Mouse (Mus musculus) embryonic stem cell, embryonic (primary cell): ENCODE results near the gene C2cd4b.

Source experiments
- CTCF ChIA-PET, 4 experiments: fragments of 300-600 bp in 2 of 4; fragments of 350-600 bp in 2 of 4; sonication (Branson Sonifier 250); formaldehyde crosslinking; loops; one replicate each; lab custom pipeline; 2022; ENCODE audit warnings: inconsistent platforms in 2 of 4; lab: Charles Lee
- POLR2A ChIA-PET, 4 experiments: fragments of 300-600 bp in 2 of 4; fragments of 350-600 bp in 2 of 4; sonication (Branson Sonifier 250); formaldehyde crosslinking; loops; one replicate each; lab custom pipeline; 2022; ENCODE audit warnings: antibody characterized with exemption in 4 of 4, inconsistent platforms in 1 of 4; lab: Charles Lee

C2cd4b gene

GRCm38 (mm10) chr9:67759163-67759955 lies at the start of gene C2cd4b:
C2cd4b (plus strand) TSS chr9:67759437.
- ChIA-PET POLR2A (interaction anchor here (0.6 to 3.8 kb wide), 89 partner anchors 9 to 1247 kb away, joined by 3 to 47 read pairs (median 4); partner anchors contain the start of genes C2cd4a (in 3 of the 4), Aph1b (in 1 of the 4), Rps27l (in 1 of the 4) and Vps13c (in 1 of the 4)), CTCF (interaction anchor here (0.5 to 2.7 kb wide), 45 partner anchors 9 to 1708 kb away, joined by 3 to 19 read pairs (median 4); partner anchors contain the start of gene C2cd4a (in 2 of the 4))

GRCm38 (mm10) chr9:67711051-67711877 lies 48.0 kb upstream of the C2cd4b start:
- ChIA-PET POLR2A (interaction anchor here (0.5 to 2.1 kb wide), 11 partner anchors 13 to 1522 kb away, joined by 3 to 9 read pairs (median 4); partner anchors contain the start of gene C2cd4b (in 2 of the 4)), CTCF (interaction anchor here (0.5 to 1.9 kb wide), 41 partner anchors 11 to 1300 kb away, joined by 3 to 11 read pairs (median 4); partner anchors contain the start of gene C2cd4b (in 3 of the 4))

GRCm38 (mm10) chr9:67712146-67712545 lies 47.1 kb upstream of the C2cd4b start:
- POLR2A ChIA-PET: interaction anchor here in 2 of 4 experiments (0.9 to 2.1 kb wide), 5 partner anchors 12 to 47 kb away, joined by 3 to 9 read pairs (median 4); partner anchors contain the start of gene C2cd4b (in 2 of the 2)
- CTCF ChIA-PET: interaction anchor here (0.6 to 1.9 kb wide), 38 partner anchors 10 to 1299 kb away, joined by 3 to 11 read pairs (median 4); partner anchors contain the start of gene C2cd4b (in 3 of the 4)

- CTCF ChIA-PET: interaction anchor here in 2 of 4 experiments (0.5 to 0.6 kb wide), 2 partner anchors 37 to 1297 kb away, joined by 3 read pairs; no protein-coding TSS in a partner anchor
Measured at GRCm38 (mm10) chr9:67717081-67717480, 42.2 kb upstream of the C2cd4b start.

GRCm38 (mm10) chr9:67718596-67718995 lies 40.6 kb upstream of the C2cd4b start:
- POLR2A ChIA-PET: no interaction called here
- CTCF ChIA-PET: no interaction called here

More at GRCm38 (mm10) chr9:67717081-67717480, 42.2 kb upstream of the C2cd4b start:
- POLR2A ChIA-PET: interaction anchor here in 2 of 4 experiments (0.6 to 1.3 kb wide), 2 partner anchors 8 to 11 kb away, joined by 3 read pairs; no protein-coding TSS in a partner anchor

- POLR2A ChIA-PET: no interaction called here
- CTCF ChIA-PET: no interaction called here
Measured at GRCm38 (mm10) chr9:67720150-67720549, 39.1 kb upstream of the C2cd4b start.

GRCm38 (mm10) chr9:67722378-67722777 lies 36.9 kb upstream of the C2cd4b start:
- CTCF ChIA-PET: interaction anchor here in 1 of 4 experiments (1.4 kb wide), 1 partner anchor 11 kb away, joined by 6 read pairs; no protein-coding TSS in a partner anchor
- POLR2A ChIA-PET: no interaction called here

- ChIA-PET POLR2A (interaction anchor here in 3 of 4 experiments (0.6 to 2.5 kb wide), 4 partner anchors 9 to 34 kb away, joined by 3 to 8 read pairs (median 6); partner anchors contain the start of gene C2cd4b (in 1 of the 3)), CTCF (interaction anchor here in 3 of 4 experiments (0.6 to 1.6 kb wide), 3 partner anchors 8 to 14 kb away, joined by 3 to 4 read pairs (median 3); no protein-coding TSS in a partner anchor)
Measured at GRCm38 (mm10) chr9:67725196-67725595, 34.0 kb upstream of the C2cd4b start.

- ChIA-PET POLR2A (interaction anchor here in 2 of 4 experiments (0.6 to 4.4 kb wide), 4 partner anchors 20 to 1566 kb away, joined by 3 to 26 read pairs (median 5); partner anchors contain the start of gene C2cd4b (in 2 of the 2)), CTCF (interaction anchor here in 3 of 4 experiments (0.6 to 2.8 kb wide), 9 partner anchors 9 to 670 kb away, joined by 3 to 14 read pairs (median 4); partner anchors contain the start of gene C2cd4b (in 1 of the 3))
Measured at GRCm38 (mm10) chr9:67733716-67734115, 25.5 kb upstream of the C2cd4b start.

GRCm38 (mm10) chr9:67735426-67735825 lies 23.8 kb upstream of the C2cd4b start:
- POLR2A ChIA-PET: interaction anchor here in 2 of 4 experiments (0.6 to 4.4 kb wide), 3 partner anchors 24 to 26 kb away, joined by 3 to 26 read pairs (median 5); partner anchors contain the start of gene C2cd4b (in 1 of the 2)

GRCm38 (mm10) chr9:67741256-67741655 lies 18.0 kb upstream of the C2cd4b start:
- CTCF ChIA-PET: interaction anchor here in 3 of 4 experiments (0.6 to 1.3 kb wide), 3 partner anchors 18 to 698 kb away, joined by 3 read pairs; partner anchors contain the start of gene C2cd4b (in 1 of the 3)
- POLR2A ChIA-PET: interaction anchor here in 2 of 4 experiments (0.8 to 1.8 kb wide), 3 partner anchors 13 to 18 kb away, joined by 3 to 8 read pairs (median 3); partner anchors contain the start of gene C2cd4b (in 2 of the 2)

More at GRCm38 (mm10) chr9:67735426-67735825, 23.8 kb upstream of the C2cd4b start:
- CTCF ChIA-PET: interaction anchor here in 3 of 4 experiments (0.6 to 2.8 kb wide), 9 partner anchors 8 to 102 kb away, joined by 3 to 14 read pairs (median 5); no protein-coding TSS in a partner anchor

GRCm38 (mm10) chr9:67753411-67754182 lies 5.6 kb upstream of the C2cd4b start:
- ChIA-PET POLR2A (interaction anchor here in 3 of 4 experiments (0.6 to 1.3 kb wide), 11 partner anchors 12 to 545 kb away, joined by 3 to 5 read pairs (median 3); no protein-coding TSS in a partner anchor), CTCF (interaction anchor here in 2 of 4 experiments (0.6 to 1.0 kb wide), 2 partner anchors 42 to 62 kb away, joined by 3 read pairs; no protein-coding TSS in a partner anchor)

- CTCF ChIA-PET: no interaction called here
- POLR2A ChIA-PET: interaction anchor here in 1 of 4 experiments (0.6 kb wide), 1 partner anchor 15 kb away, joined by 3 read pairs; no protein-coding TSS in a partner anchor
Measured at GRCm38 (mm10) chr9:67754713-67755112, 4.5 kb upstream of the C2cd4b start.

- POLR2A ChIA-PET: interaction anchor here (0.6 to 3.8 kb wide), 81 partner anchors 8 to 1246 kb away, joined by 3 to 47 read pairs (median 5); partner anchors contain the start of genes C2cd4a (in 3 of the 4), Aph1b (in 1 of the 4), Rps27l (in 1 of the 4) and Vps13c (in 1 of the 4)
Measured at GRCm38 (mm10) chr9:67758686-67759085, 551 bp upstream of the C2cd4b start.

GRCm38 (mm10) chr9:67759956-67760764 lies 923 bp downstream of the C2cd4b start:
- POLR2A ChIA-PET: interaction anchor here (0.5 to 3.8 kb wide), 43 partner anchors 8 to 1138 kb away, joined by 3 to 47 read pairs (median 8); partner anchors contain the start of genes C2cd4a (in 2 of the 4), Aph1b (in 1 of the 4) and Rps27l (in 1 of the 4)

More at GRCm38 (mm10) chr9:67758686-67759085, 551 bp upstream of the C2cd4b start:
- CTCF ChIA-PET: interaction anchor here (0.5 to 2.7 kb wide), 45 partner anchors 9 to 1707 kb away, joined by 3 to 19 read pairs (median 4); partner anchors contain the start of gene C2cd4a (in 2 of the 4)

More at GRCm38 (mm10) chr9:67759956-67760764, 923 bp downstream of the C2cd4b start:
- CTCF ChIA-PET: interaction anchor here in 3 of 4 experiments (1.0 to 3.1 kb wide), 7 partner anchors 49 to 717 kb away, joined by 4 to 12 read pairs (median 6); partner anchors contain the start of gene C2cd4a (in 2 of the 3)
